In the genomic region with DNA sequence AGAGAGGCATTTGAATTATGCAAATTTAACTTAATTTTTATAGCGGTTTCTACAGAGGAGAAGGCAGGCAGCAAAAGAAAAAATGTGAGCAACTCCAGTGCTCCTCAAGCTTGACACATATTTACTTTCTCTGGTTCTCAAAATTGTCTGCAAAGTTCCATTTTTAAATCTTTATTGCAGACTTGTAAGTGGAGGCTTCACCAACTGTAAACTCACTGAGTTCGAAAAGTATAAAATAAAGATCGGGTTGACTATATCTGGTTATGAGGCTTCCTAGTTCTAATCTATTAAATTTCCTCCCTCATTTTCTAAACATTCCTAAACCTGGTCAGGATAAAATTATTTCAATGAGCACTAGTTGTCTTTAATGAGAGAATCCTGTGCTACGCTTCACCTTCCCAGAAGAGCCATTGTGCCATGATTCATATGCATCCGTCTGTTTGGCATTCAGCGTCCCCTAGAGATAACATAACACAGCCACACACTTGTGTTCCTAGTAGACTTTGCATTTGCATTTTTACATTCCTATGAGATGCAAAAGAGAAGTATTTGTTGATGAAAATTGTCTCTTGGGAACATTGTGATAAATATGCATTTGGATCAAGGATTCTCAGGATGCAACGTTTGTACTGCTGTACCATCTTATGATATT, we compare ENCODE assay signal across 13 mouse cellular contexts. TPM values are rescaled to one million over a fixed set of nuclear protein-coding genes. Genes with fewer than 3 reads are reported as not detected.
"Had no signal": no experiment of that assay in that cellular context is flagged by ENCODE, and none has a peak within 500 bp of the region (broad histone marks: within the 10 kb centered on the region; RNA-seq: fewer than 3 reads in every experiment).

No protein-coding gene starts in this region.

- DNase-seq: liver, postnatal 0 days; lung, adult 2 months; lung, postnatal 14 days; lung, postnatal 36 days; midbrain, embryonic 14.5 days; right cerebral cortex, postnatal 14 days; thymus, adult 2 months; thymus, postnatal 25 days; thymus, postnatal 4 days had no signal

- ATAC-seq: liver, postnatal 0 days; lung, postnatal 0 days had no signal

RNA-seq across cellular contexts. Expression of a gene that starts 17.5 kb away (rescaled TPM):
- total RNA-seq: megakaryocyte progenitor cell, adult 5-6 weeks; monocyte, adult 5-6 weeks; neutrophil, adult 5-6 weeks had no signal

RNA-seq across cellular contexts. Expression of a gene that starts 26.5 kb away (rescaled TPM):
- total RNA-seq: megakaryocyte progenitor cell, adult 5-6 weeks; neutrophil, adult 5-6 weeks had no signal
